Comparison of ENCODE assay signal across 17 mouse cellular contexts in genomic region chr12:3812251-3812650, GRCm38 (mm10). TPM values are rescaled to one million over a fixed set of nuclear protein-coding genes. Genes with fewer than 3 reads are reported as not detected.
A peak's percentile ranks its signal among the peaks of the same experiment; 100 is the strongest.
DNase-seq lines count a peak whose midpoint lies in the region; ATAC-seq lines count a peak whose summit lies in the region.
"Had no signal": no experiment of that assay in that cellular context is flagged by ENCODE, and none has a peak within 500 bp of the region (broad histone marks: within the 10 kb centered on the region; RNA-seq: fewer than 3 reads in every experiment).

No protein-coding gene starts in this region.

- H3K27me3 ChIP-seq in heart, embryonic 12.5 days (replicated peaks), result no peaks in the 10 kb centered on the region
- H3K27me3 ChIP-seq in kidney, embryonic 16.5 days (ENCODE audit: insufficient read depth, low read length), result no peaks in the 10 kb centered on the region
- no peaks in the 10 kb centered on the region for H3K27me3 ChIP-seq in embryonic facial prominence, embryonic 13.5 days
- H3K27me3 ChIP-seq: forebrain, embryonic 13.5 days; limb, embryonic 15.5 days had no signal

- DNase-seq in heart, postnatal 36 days, result no peak
- no peak for DNase-seq in kidney, postnatal 36 days
- DNase-seq in 416B (ENCODE audit: low read depth), result peak; percentile 25
- DNase-seq in right cerebral cortex, postnatal 14 days, result no peak
- DNase-seq: gastrocnemius, postnatal 25 days; spleen, adult 18-20 months; thymus, adult 2 months had no signal

- no peaks in the 10 kb centered on the region for H3K9me3 ChIP-seq in heart, embryonic 12.5 days (replicated peaks)
- H3K9me3 ChIP-seq in kidney, embryonic 16.5 days (ENCODE audit: low read length), result no peaks in the 10 kb centered on the region
- no peaks in the 10 kb centered on the region for H3K9me3 ChIP-seq in embryonic facial prominence, embryonic 13.5 days
- H3K9me3 ChIP-seq: forebrain, embryonic 13.5 days; limb, embryonic 15.5 days; liver, embryonic 15.5 days; midbrain, embryonic 12.5 days had no signal

- WGBS in heart, embryonic 12.5 days, result 36% methylated on average over 6 of the region's 6 CpGs
- WGBS in kidney, embryonic 16.5 days, result 43% methylated on average over 6 of the region's 6 CpGs
- WGBS in embryonic facial prominence, embryonic 13.5 days, result 60% methylated on average over 6 of the region's 6 CpGs

- H3K4me2 ChIP-seq in heart, embryonic 12.5 days, result no peak overlapping the region
- H3K4me2 ChIP-seq in kidney, embryonic 16.5 days (replicated peaks; ENCODE audit: low read depth, low read length), result no peak overlapping the region
- H3K4me2 ChIP-seq in embryonic facial prominence, embryonic 13.5 days, result no peak overlapping the region
- H3K4me2 ChIP-seq: forebrain, embryonic 13.5 days; limb, embryonic 15.5 days; liver, embryonic 15.5 days; midbrain, embryonic 12.5 days had no signal

- H3K27ac ChIP-seq in heart, embryonic 12.5 days (ENCODE audit: poor library complexity, severe bottlenecking), result 0 out of 2 replicates have a peak overlapping the region, but pooled peaks have one; percentile 0
- peak overlapping the region; percentile 35; the same call in 1 of the 2 replicates for H3K27ac ChIP-seq in kidney, embryonic 16.5 days (ENCODE audit: low read length)
- H3K27ac ChIP-seq in embryonic facial prominence, embryonic 13.5 days, result peak overlapping the region; percentile 44
- H3K27ac ChIP-seq: forebrain, embryonic 13.5 days; liver, embryonic 15.5 days; macrophage; midbrain, embryonic 12.5 days had no signal

- no peak overlapping the region for H3K9ac ChIP-seq in heart, embryonic 12.5 days
- no peak overlapping the region for H3K9ac ChIP-seq in kidney, embryonic 16.5 days (replicated peaks; ENCODE audit: low read length)
- no peak overlapping the region for H3K9ac ChIP-seq in embryonic facial prominence, embryonic 13.5 days
- H3K9ac ChIP-seq: forebrain, embryonic 13.5 days; limb, embryonic 15.5 days; liver, embryonic 15.5 days; midbrain, embryonic 12.5 days had no signal

- ATAC-seq in heart, embryonic 12.5 days (ENCODE audit: insufficient number of reproducible peaks, low FRiP score), result no peak
- ATAC-seq in kidney, embryonic 16.5 days (ENCODE audit: low FRiP score, low TSS enrichment), result no peak
- no peak for ATAC-seq in embryonic facial prominence, embryonic 13.5 days (ENCODE audit: insufficient number of reproducible peaks, insufficient read depth, low FRiP score, low TSS enrichment, low read depth)
- ATAC-seq: forebrain, embryonic 13.5 days; hindbrain, embryonic 16.5 days; intestine, embryonic 16.5 days had no signal

- H3K36me3 ChIP-seq in heart, embryonic 12.5 days, result peaks cover 9% of the 10 kb centered on the region
- H3K36me3 ChIP-seq in kidney, embryonic 16.5 days (ENCODE audit: insufficient read depth, low read length), result no peaks in the 10 kb centered on the region
- peaks cover 8% of the 10 kb centered on the region; the same call in 1 of the 2 replicates for H3K36me3 ChIP-seq in embryonic facial prominence, embryonic 13.5 days
- H3K36me3 ChIP-seq: limb, embryonic 15.5 days; liver, embryonic 15.5 days; midbrain, embryonic 12.5 days had no signal

- peaks cover 75% of the 10 kb centered on the region for H3K4me1 ChIP-seq in heart, embryonic 12.5 days (replicated peaks)
- H3K4me1 ChIP-seq in kidney, embryonic 16.5 days (ENCODE audit: insufficient read depth, low read length), result peaks cover 66% of the 10 kb centered on the region
- peaks cover 61% of the 10 kb centered on the region for H3K4me1 ChIP-seq in embryonic facial prominence, embryonic 13.5 days

- intact Hi-C loops in heart, postnatal 36 days (cut with DNase I), result no loop called here

- no peak overlapping the region for H3K4me3 ChIP-seq in heart, embryonic 12.5 days
- no peak overlapping the region for H3K4me3 ChIP-seq in kidney, embryonic 16.5 days (ENCODE audit: low read length)
- no peak overlapping the region for H3K4me3 ChIP-seq in embryonic facial prominence, embryonic 13.5 days
- H3K4me3 ChIP-seq: forebrain, embryonic 13.5 days; limb, embryonic 15.5 days; liver, embryonic 15.5 days; midbrain, embryonic 12.5 days had no signal

RNA-seq across cellular contexts. Expression of gene Dnmt3a, which starts 6.4 kb away (rescaled TPM):
- 139 and 142 TPM in 2 replicates for polyA plus RNA-seq in heart, embryonic 12.5 days (2016; fragmentation: Nextera tagmentation; extraction: Ambion mirVana)
- total RNA-seq in heart, postnatal 36 days (2021), result 10 to 100 TPM; 71.7 to 75.8 TPM
- 82.9 and 88.1 TPM in 2 replicates for polyA plus RNA-seq in kidney, embryonic 16.5 days (2015; fragmentation: Nextera tagmentation; extraction: Ambion mirVana)
- polyA plus RNA-seq in embryonic facial prominence, embryonic 13.5 days (2015; fragmentation: Nextera tagmentation; extraction: Ambion mirVana), result 168 and 180 TPM in 2 replicates
